Mouse (Mus musculus): ENCODE measurements around the gene Utp20. TPM values are rescaled to one million over a fixed set of nuclear protein-coding genes. Genes with fewer than 3 reads are reported as not detected.

The Utp20 gene
- total and polyA plus RNA-seq, 3 experiments = 3.4 to 12.8 (median 11.1) TPM

GRCm38 (mm10) chr10:88708671-88709523, 117.7 kb downstream of the Utp20 start:
- Histone ChIP-seq H3K4me3 (no peak overlapping the region), H3K4me1 (ENCODE audit: control insufficient read depth, insufficient read depth, low read length) (no peaks in the 10 kb centered on the region), H3K9ac (ENCODE audit: low read depth, low read length) (no peak overlapping the region), H3K27ac (no peak overlapping the region), H3K36me3 (ENCODE audit: control insufficient read depth, insufficient read depth, low read length) (no peaks in the 10 kb centered on the region), H3K27me3 (ENCODE audit: control insufficient read depth, insufficient read depth, low read length) (no peaks in the 10 kb centered on the region), H3K79me2 (replicated peaks; ENCODE audit: control insufficient read depth, insufficient read depth, low read length) (no peaks in the 10 kb centered on the region)
- no peak for DNase-seq
- no peak for TF ChIP-seq CTCF (IDR thresholded peaks at IDR 0.05)
- no peak for TF ChIP-seq POLR2A (IDR thresholded peaks at IDR 0.05; ENCODE audit: insufficient read depth, low read depth, low read length)
- no peak for TF ChIP-seq EP300 (IDR thresholded peaks at IDR 0.05; ENCODE audit: insufficient read depth, low read depth, low read length)
- intact Hi-C loops (cut with DNase I) = no loop called here
- 49% methylated on average over 10 of the region's 10 CpGs for WGBS

GRCm38 (mm10) chr10:88700938-88701337, 125.7 kb downstream of the Utp20 start:
- 77% methylated on average over 6 of the region's 6 CpGs for WGBS
- no peaks in the 10 kb centered on the region for H3K27me3 ChIP-seq (ENCODE audit: control insufficient read depth, insufficient read depth, low read length)
- TF ChIP-seq CTCF (IDR thresholded peaks at IDR 0.05) = no peak
- no peak for TF ChIP-seq POLR2A (IDR thresholded peaks at IDR 0.05; ENCODE audit: insufficient read depth, low read depth, low read length)
- TF ChIP-seq EP300 (IDR thresholded peaks at IDR 0.05; ENCODE audit: insufficient read depth, low read depth, low read length) = no peak

More at GRCm38 (mm10) chr10:88700938-88701337, 125.7 kb downstream of the Utp20 start:
- Histone ChIP-seq H3K4me1 (ENCODE audit: control insufficient read depth, insufficient read depth, low read length) (no peaks in the 10 kb centered on the region), H3K4me3 (no peak overlapping the region), H3K36me3 (ENCODE audit: control insufficient read depth, insufficient read depth, low read length) (no peaks in the 10 kb centered on the region), H3K79me2 (replicated peaks; ENCODE audit: control insufficient read depth, insufficient read depth, low read length) (no peaks in the 10 kb centered on the region), H3K9ac (ENCODE audit: low read depth, low read length) (no peak overlapping the region), H3K27ac (no peak overlapping the region)
- intact Hi-C loops (cut with DNase I) = no loop called here
- no peak for DNase-seq

Other genes starting within 250 kb of the Utp20 start
- gene Mybpc1, start 221.7 kb downstream of the Utp20 start, total RNA-seq (2021) = under 1 TPM; 0.14 to 0.42 TPM
- gene Mybpc1, start 221.7 kb downstream of the Utp20 start, polyA plus RNA-seq (2012; rRNA removed) = 0.06 and 0.18 TPM in 2 replicates
- gene Spic, start 141.8 kb downstream of the Utp20 start, total RNA-seq (2021) = under 1 TPM in 1 of 2 experiments, not detected in 1; 0.31 TPM
- 0.04 TPM in 1 of 2 replicates, not detected in the other for gene Spic, start 141.8 kb downstream of the Utp20 start, polyA plus RNA-seq (2012; rRNA removed)
- gene Arl1, start 95.9 kb downstream of the Utp20 start, total RNA-seq (2021) = 10 to 100 TPM; 80.3 to 89.2 TPM
- gene Arl1, start 95.9 kb downstream of the Utp20 start, polyA plus RNA-seq (2012; rRNA removed) = 26.1 and 61.1 TPM in 2 replicates
- not detected for gene Slc5a8, start 59.2 kb upstream of the Utp20 start, total RNA-seq (2021)
- gene Slc5a8, start 59.2 kb upstream of the Utp20 start, polyA plus RNA-seq (2012; rRNA removed) = 0.23 TPM in 1 of 2 replicates, not detected in the other